Mouse (Mus musculus): ENCODE results near the gene Rin1.

Gene Rin1

DNA sequence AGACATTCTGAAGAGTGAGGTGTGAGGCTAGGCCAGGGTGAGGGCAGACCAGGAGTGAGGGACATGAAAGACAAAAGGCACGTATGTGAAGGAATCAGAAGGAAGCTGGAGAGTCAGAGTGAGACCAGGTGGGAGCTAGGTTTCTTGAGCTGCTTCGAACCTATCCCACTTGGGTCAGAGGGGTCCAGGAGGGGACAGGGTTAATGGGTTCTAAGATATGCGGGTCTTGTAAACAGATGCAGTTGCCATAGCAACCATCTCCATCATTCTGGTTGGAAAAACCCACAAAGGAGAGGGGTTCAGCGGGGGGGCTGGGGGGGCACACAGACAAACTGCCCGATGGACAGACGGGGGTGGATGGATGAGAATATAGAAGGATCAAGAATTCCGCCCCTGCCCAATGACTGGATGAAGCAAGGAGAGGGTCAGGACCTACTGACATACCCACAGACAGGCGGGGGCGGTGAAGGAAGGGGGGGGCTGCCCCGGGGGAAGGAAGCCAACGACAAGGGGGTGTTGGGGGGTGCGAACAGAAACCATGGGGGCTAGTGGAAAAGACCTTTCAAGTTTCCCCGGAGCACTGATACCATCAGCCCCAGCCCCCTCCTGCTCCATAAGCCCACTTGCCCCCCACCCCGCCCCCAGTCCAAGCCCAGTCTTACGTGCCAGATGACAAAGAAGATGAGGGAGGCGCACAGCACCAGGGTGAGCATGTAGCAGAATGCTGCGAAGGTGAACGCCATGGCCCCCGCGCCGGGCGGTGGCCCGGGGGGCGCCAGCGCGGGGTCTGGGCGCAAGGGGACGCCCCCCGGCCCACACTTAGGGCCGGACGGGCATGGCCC lies 47.5 kb downstream of the Rin1 start:
- DNase-seq = no peak

- no peak for DNase-seq
These were observed 48.3 kb downstream of the Rin1 start, which contains the start of gene Cnih2 for GRCm38 (mm10) chr19:5098363-5099143. Cnih2 (minus strand) TSS chr19:5098521.

GRCm38 (mm10) chr19:5106074-5106473 lies 55.8 kb downstream of the Rin1 start:
- no peak for DNase-seq
